Mouse (Mus musculus) midbrain, postnatal 0 days (tissue): Measurements from ENCODE around the gene Acaa1a. TPM values are rescaled to one million over a fixed set of nuclear protein-coding genes. Genes with fewer than 3 reads are reported as not detected.

Experiments used
- ATAC-seq: fragments of 200-750 bp; cut with Nextera tagmentation; 2 replicates; pipeline ENCODE4 v1.8.0; 2017; ENCODE audit warnings: moderate number of reproducible peaks, mild to moderate bottlenecking, moderate TSS enrichment, moderate library complexity; ENCODE audit not compliant: low FRiP score
- DNase-seq: peaks from one replicate; pipeline ENCODE4 v3.0.0-alpha.2; 2015; ENCODE audit warnings: low spot score
- H3K27ac ChIP-seq: fragments of 300-500 bp; sonication (generic); 2 replicates; pipeline ENCODE4 v1.5.1; 2014; ENCODE audit warnings: low read depth, mild to moderate bottlenecking, low read length, mixed read lengths
- H3K27me3 ChIP-seq: fragments of 300-500 bp; sonication (generic); 2 replicates; pipeline ENCODE4 v1.6.1; 2014; ENCODE audit warnings: low read length, control low read depth, mixed read lengths; ENCODE audit not compliant: insufficient read depth
- H3K36me3 ChIP-seq: fragments of 300-500 bp; sonication (generic); 2 replicates; pipeline ENCODE4 v1.6.1; 2014; ENCODE audit warnings: low read length, control low read depth, mixed read lengths; ENCODE audit not compliant: insufficient read depth
- H3K4me1 ChIP-seq: fragments of 300-500 bp; sonication (generic); 2 replicates; pipeline ENCODE4 v1.6.1; 2014; ENCODE audit warnings: mild to moderate bottlenecking, control low read depth, antibody characterized with exemption, low read length, mixed read lengths; ENCODE audit not compliant: insufficient read depth
- H3K4me2 ChIP-seq: fragments of 300-500 bp; sonication (generic); 2 replicates; pipeline ENCODE4 v1.6.1; 2014; ENCODE audit warnings: low read depth, mild to moderate bottlenecking, low read length, mixed read lengths; ENCODE audit not compliant: poor library complexity, severe bottlenecking
- H3K4me3 ChIP-seq: fragments of 300-500 bp; sonication (generic); 2 replicates; pipeline ENCODE4 v1.5.1; 2014; ENCODE audit warnings: low read depth, mild to moderate bottlenecking, low read length, moderate library complexity
- H3K9ac ChIP-seq: fragments of 300-500 bp; sonication (generic); replicated peaks from 2 replicates; pipeline ENCODE4 v1.6.1; 2014; ENCODE audit warnings: mild to moderate bottlenecking, low read length, moderate library complexity, mixed read lengths; ENCODE audit not compliant: poor library complexity, severe bottlenecking
- H3K9me3 ChIP-seq: fragments of 300-500 bp; sonication (generic); 2 replicates; pipeline ENCODE4 v1.6.1; 2016; ENCODE audit warnings: low read length, control low read depth
- CTCF ChIP-seq: IDR thresholded peaks from 2 replicates; pipeline ENCODE4 v1.5.1; 2016; ENCODE audit warnings: antibody characterized with exemption, mild to moderate bottlenecking
- WGBS: fragments of 180-500 bp; shearing (Covaris S2); extraction: QIAGEN DNeasy Blood & Tissue Kit; methylation state at CpG from one replicate; pipeline ENCODE4 v1.1.7; 2014; 5-methylcytosine and 5-hydroxymethylcytosine counted together
- polyA plus RNA-seq: library from polyadenylated mRNA; unstranded; fragments of >200 nt; fragmentation: Nextera tagmentation; extraction: Ambion mirVana; gene quantifications from 2 replicates; pipeline ENCODE4 v1.2.1, GENCODE M21; 2015
- total RNA-seq: library from RNA; depleted of rRNA; stranded (reverse); fragments of >200 nt; gene quantifications from 2 replicates; pipeline ENCODE4 v1.2.3, GENCODE M21; 2014

Gene Acaa1a
- total and polyA plus RNA-seq, 2 experiments from 2014 or later = 75.5 to 120 TPM

GRCm38 (mm10) chr9:119322289-119323259, 16.9 kb upstream of the Acaa1a start, which contains the start of gene Oxsr1:
Gene Oxsr1 (minus strand): TSS chr9:119322427.
- WGBS = under 1% methylated on average over 76 of the region's 76 CpGs
- peak; percentile 69 for TF ChIP-seq CTCF

GRCm38 (mm10) chr9:119323260-119323645, 16.2 kb upstream of the Acaa1a start:
- no peak for TF ChIP-seq CTCF
- ATAC-seq (no peak), DNase-seq (no peak)
- H3K4me2 ChIP-seq = peak overlapping the region; percentile 51
- peak overlapping the region; percentile 91 for H3K4me3 ChIP-seq
- H3K27me3 ChIP-seq = no peaks in the 10 kb centered on the region
- H3K9me3 ChIP-seq = no peaks in the 10 kb centered on the region
- WGBS = 5% methylated on average over 9 of the region's 9 CpGs
- no peaks in the 10 kb centered on the region for H3K36me3 ChIP-seq
- H3K4me1 ChIP-seq = no peaks in the 10 kb centered on the region
- peak overlapping the region; percentile 93 for H3K27ac ChIP-seq
- peak overlapping the region; percentile 52 for H3K9ac ChIP-seq

More at GRCm38 (mm10) chr9:119322289-119323259, 16.9 kb upstream of the Acaa1a start, which contains the start of gene Oxsr1:
- Histone ChIP-seq H3K27ac (peak within 1 kb of the TSS; percentile 93), H3K36me3 (no peaks in the 10 kb centered on the region), H3K27me3 (no peaks in the 10 kb centered on the region), H3K4me3 (peak within 1 kb of the TSS; percentile 91), H3K4me1 (no peaks in the 10 kb centered on the region), H3K9me3 (no peaks in the 10 kb centered on the region), H3K9ac (peak within 1 kb of the TSS; percentile 87), H3K4me2 (peak within 1 kb of the TSS; percentile 91)
- ATAC-seq (peak; percentile 97), DNase-seq (peak; percentile 99)

GRCm38 (mm10) chr9:119324130-119324529, 15.3 kb upstream of the Acaa1a start:
- H3K9me3 ChIP-seq = no peaks in the 10 kb centered on the region
- no peak for ATAC-seq
- H3K4me3 ChIP-seq = no peak overlapping the region
- no peak overlapping the region for H3K4me2 ChIP-seq
- DNase-seq = no peak
- H3K9ac ChIP-seq = no peak overlapping the region
- no peaks in the 10 kb centered on the region for H3K27me3 ChIP-seq
- no peaks in the 10 kb centered on the region for H3K36me3 ChIP-seq
- TF ChIP-seq CTCF = no peak
- H3K4me1 ChIP-seq = no peaks in the 10 kb centered on the region
- no peak overlapping the region for H3K27ac ChIP-seq
- WGBS = 82% methylated on average over 1 of the region's 1 CpGs

GRCm38 (mm10) chr9:119328488-119328887, 11.0 kb upstream of the Acaa1a start:
- ATAC-seq = no peak
- Histone ChIP-seq H3K9me3 (no peaks in the 10 kb centered on the region), H3K27me3 (no peaks in the 10 kb centered on the region), H3K9ac (no peak overlapping the region), H3K27ac (no peak overlapping the region), H3K4me3 (no peak overlapping the region), H3K4me2 (no peak overlapping the region), H3K36me3 (no peaks in the 10 kb centered on the region), H3K4me1 (no peaks in the 10 kb centered on the region)
- DNase-seq = no peak
- no peak for TF ChIP-seq CTCF
- 82% methylated on average over 3 of the region's 3 CpGs for WGBS

GRCm38 (mm10) chr9:119330186-119330963, 9.1 kb upstream of the Acaa1a start:
- H3K27ac ChIP-seq = no peak overlapping the region
- TF ChIP-seq CTCF = no peak
- H3K4me1 ChIP-seq = no peaks in the 10 kb centered on the region
- no peak overlapping the region for H3K9ac ChIP-seq
- no peak overlapping the region for H3K4me2 ChIP-seq
- WGBS = 90% methylated on average over 15 of the region's 15 CpGs
- ATAC-seq (no peak), DNase-seq (no peak)
- H3K36me3 ChIP-seq = no peaks in the 10 kb centered on the region
- H3K4me3 ChIP-seq = no peak overlapping the region
- H3K27me3 ChIP-seq = no peaks in the 10 kb centered on the region
- no peaks in the 10 kb centered on the region for H3K9me3 ChIP-seq
